Comparison of ENCODE assay signal across 24 mouse cellular contexts in the genomic region with DNA sequence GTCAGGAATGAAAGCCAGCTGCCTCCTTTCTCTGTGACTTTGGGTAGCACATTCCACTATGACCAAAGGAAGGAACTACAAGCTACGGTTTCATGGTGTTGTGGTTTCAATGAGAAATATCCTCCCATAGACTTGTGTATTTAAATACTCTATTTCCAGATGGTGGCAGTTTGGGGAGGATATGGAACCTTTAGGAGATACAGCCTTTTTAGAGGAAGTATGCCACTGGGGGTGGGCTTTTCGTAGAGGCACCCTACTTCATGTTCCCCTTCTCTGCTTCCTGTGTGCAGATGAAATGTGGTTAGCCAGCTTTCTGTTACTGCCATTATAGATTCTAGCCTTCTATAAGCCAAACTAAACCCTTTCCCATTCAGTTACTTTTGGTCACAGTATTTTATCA. TPM values are rescaled to one million over a fixed set of nuclear protein-coding genes. Genes with fewer than 3 reads are reported as not detected.
DNase-seq lines count a peak whose midpoint lies in the region; ATAC-seq and TF ChIP-seq lines count a peak whose summit lies in the region.
"Had no signal": no experiment of that assay in that cellular context is flagged by ENCODE, and none has a peak within 500 bp of the region (broad histone marks: within the 10 kb centered on the region; RNA-seq: fewer than 3 reads in every experiment).

No protein-coding gene starts in this region.

- TF ChIP-seq POLR2A in liver, adult 2 months (IDR thresholded peaks at IDR 0.05; ENCODE audit: extremely low read depth, insufficient read depth, low read length): no peak

- intact Hi-C loops in left cerebral cortex, postnatal 36 days (cut with DNase I): no loop called here

- H3K4me2 ChIP-seq in liver, embryonic 11.5 days: no peak overlapping the region
- H3K4me2 ChIP-seq: heart, embryonic 11.5 days; hindbrain, embryonic 12.5 days; limb, embryonic 12.5 days; liver, embryonic 15.5 days had no signal

- no peak for TF ChIP-seq CTCF in liver, adult 2 months (IDR thresholded peaks at IDR 0.05; ENCODE audit: low read depth, low read length)

- no peak overlapping the region for H3K9ac ChIP-seq in liver, adult 2 months (ENCODE audit: low read depth, low read length)
- no peak overlapping the region for H3K9ac ChIP-seq in liver, embryonic 11.5 days (ENCODE audit: low read depth, low read length)
- H3K9ac ChIP-seq: hindbrain, embryonic 12.5 days; limb, embryonic 12.5 days; liver, embryonic 15.5 days had no signal

- H3K27me3 ChIP-seq in liver, adult 2 months (ENCODE audit: control insufficient read depth, insufficient read depth, low read length): no peaks in the 10 kb centered on the region
- no peaks in the 10 kb centered on the region for H3K27me3 ChIP-seq in liver, embryonic 11.5 days (replicated peaks; ENCODE audit: control insufficient read depth, insufficient read depth, low read length)
- H3K27me3 ChIP-seq: hindbrain, embryonic 12.5 days; limb, embryonic 12.5 days; liver, embryonic 15.5 days had no signal

- no peak for ATAC-seq in liver, embryonic 11.5 days (replicated peaks; ENCODE audit: low FRiP score)
- peak; percentile 87 to 92 for ATAC-seq in hematopoietic stem cell, adult 5-6 weeks (replicated peaks in 1 of 2; ENCODE audit: insufficient read depth in 1 of 2, low FRiP score in 2 of 2, low TSS enrichment in 1 of 2, low read depth in 1 of 2, poor library complexity in 2 of 2, severe bottlenecking in 2 of 2)
- ATAC-seq: forebrain, embryonic 14.5 days; inflammation-experienced regulatory T-cells, adult 6 months; lung, postnatal 0 days had no signal

- no peaks in the 10 kb centered on the region for H3K4me1 ChIP-seq in liver, adult 2 months (ENCODE audit: control insufficient read depth, insufficient read depth, low read length)
- no peaks in the 10 kb centered on the region for H3K4me1 ChIP-seq in liver, embryonic 11.5 days (replicated peaks; ENCODE audit: control insufficient read depth, insufficient read depth, low read length)
- H3K4me1 ChIP-seq: hindbrain, embryonic 12.5 days; limb, embryonic 12.5 days; liver, embryonic 15.5 days had no signal

- WGBS in liver, adult 2 months: 73% methylated on average over 2 of the region's 2 CpGs
- WGBS in liver, embryonic 11.5 days: 49% methylated on average over 2 of the region's 2 CpGs

- H3K9me3 ChIP-seq in liver, embryonic 11.5 days (ENCODE audit: control insufficient read depth, low read length): no peaks in the 10 kb centered on the region
- H3K9me3 ChIP-seq: hindbrain, embryonic 12.5 days; limb, embryonic 12.5 days; liver, embryonic 15.5 days had no signal

- no peaks in the 10 kb centered on the region for H3K79me2 ChIP-seq in liver, adult 2 months (ENCODE audit: control insufficient read depth, insufficient read depth, low read length)

- H3K36me3 ChIP-seq in liver, adult 2 months (ENCODE audit: control insufficient read depth, insufficient read depth, low read length): no peaks in the 10 kb centered on the region
- H3K36me3 ChIP-seq in liver, embryonic 11.5 days (ENCODE audit: control insufficient read depth, insufficient read depth, low read length): no peaks in the 10 kb centered on the region
- H3K36me3 ChIP-seq: hindbrain, embryonic 12.5 days; limb, embryonic 12.5 days; liver, embryonic 15.5 days had no signal

- H3K27ac ChIP-seq in liver, adult 2 months (replicated peaks; ENCODE audit: insufficient read depth, low read depth, low read length): no peak overlapping the region
- no peak overlapping the region for H3K27ac ChIP-seq in liver, embryonic 11.5 days (ENCODE audit: low read depth, low read length)
- H3K27ac ChIP-seq: hindbrain, embryonic 12.5 days; left cerebral cortex, adult 2 months; limb, embryonic 12.5 days; liver, embryonic 15.5 days had no signal

- no peak overlapping the region for H3K4me3 ChIP-seq in liver, adult 2 months (ENCODE audit: insufficient read depth, low read depth, low read length)
- no peak overlapping the region for H3K4me3 ChIP-seq in liver, embryonic 11.5 days (ENCODE audit: low read depth, low read length)
- H3K4me3 ChIP-seq: erythroblast, embryonic 14.5 days; hindbrain, embryonic 12.5 days; left cerebral cortex, adult 2 months; limb, embryonic 12.5 days; liver, embryonic 15.5 days had no signal

- peak; percentile 3 for DNase-seq in liver, adult 2 months (ENCODE audit: extremely low read depth, low read depth, low spot score)
- DNase-seq in liver, embryonic 11.5 days (ENCODE audit: low spot score): no peak
- DNase-seq in MEL-GATA-1-ER (ENCODE audit: extremely low read depth, low read depth): peak; percentile 7
- DNase-seq in left cerebral cortex, postnatal 36 days (ENCODE audit: low spot score in 2 of 2): no peak
- no peak for DNase-seq in B cell, adult 2 months
- DNase-seq in left cerebral cortex, adult 8-10 months (ENCODE audit: low spot score in 2 of 2): no peak
- DNase-seq: adrenal gland, postnatal 14 days; cerebellum, adult 2 months; cerebellum, postnatal 36 days; gastrocnemius, postnatal 36 days; heart, postnatal 10 days; kidney, adult 2 months; right cerebral cortex, postnatal 4 days; thymus, postnatal 4 days had no signal

RNA-seq across cellular contexts. Expression of a gene that starts 34.8 kb away (rescaled TPM):
- not detected in 2 replicates for total RNA-seq in liver, adult 2 months (2014; rRNA removed)
- not detected in 2 replicates for polyA plus RNA-seq in liver, adult 2 months (2012; rRNA removed)
- polyA plus RNA-seq in liver, embryonic 11.5 days (2014; fragmentation: Nextera tagmentation; extraction: Ambion mirVana): 5.3 and 5.6 TPM in 2 replicates
- 3.4 and 7.3 TPM in 2 replicates for total RNA-seq in hematopoietic stem cell, adult 5-6 weeks (2017)
- 10 to 100 TPM; 11.4 to 15.3 TPM for total RNA-seq in left cerebral cortex, postnatal 36 days (2021)
- total RNA-seq in left cerebral cortex, adult 8-10 months (2022): 10 to 100 TPM in 3 of 4 experiments, 1 to 10 TPM in 1; 9.9 to 15.0 (median 11.5) TPM
- polyA plus RNA-seq: erythroblast, embryonic 14.5 days; inflammation-experienced regulatory T-cells, adult 6 months had no signal

Comparison
In these comparisons a context has a peak if more than half of its experiments do, and no peak if none do; other contexts are left out.
1. DNase-seq: peak in liver, adult 2 months (single experiment) and MEL-GATA-1-ER (single experiment); none in liver, embryonic 11.5 days (single experiment), left cerebral cortex, postnatal 36 days (0 of 2), B cell, adult 2 months (0 of 2) and left cerebral cortex, adult 8-10 months (0 of 2).